Mouse (Mus musculus) urinary bladder, adult 18-20 months (tissue): ENCODE data around the gene Lama5.
A peak's percentile ranks its signal among the peaks of the same experiment; 100 is the strongest.
"Not testable (repeated sequence)": the region's sequence is repeated elsewhere in the genome, so short reads cannot be mapped to it uniquely, and the experiment has no call there.

Experiments used
- DNase-seq, 2 experiments: peaks; one replicate each; pipeline ENCODE4 v3.0.0; 2022; ENCODE audit warnings: low spot score in 2 of 2, mixed read lengths in 2 of 2

Gene Lama5

GRCm38 (mm10) chr2:180197323-180198037 lies 28.2 kb downstream of the Lama5 start:
- DNase-seq = no peak

- DNase-seq = no peak
Measured at GRCm38 (mm10) chr2:180196610-180197322, 28.9 kb downstream of the Lama5 start.

DNA sequence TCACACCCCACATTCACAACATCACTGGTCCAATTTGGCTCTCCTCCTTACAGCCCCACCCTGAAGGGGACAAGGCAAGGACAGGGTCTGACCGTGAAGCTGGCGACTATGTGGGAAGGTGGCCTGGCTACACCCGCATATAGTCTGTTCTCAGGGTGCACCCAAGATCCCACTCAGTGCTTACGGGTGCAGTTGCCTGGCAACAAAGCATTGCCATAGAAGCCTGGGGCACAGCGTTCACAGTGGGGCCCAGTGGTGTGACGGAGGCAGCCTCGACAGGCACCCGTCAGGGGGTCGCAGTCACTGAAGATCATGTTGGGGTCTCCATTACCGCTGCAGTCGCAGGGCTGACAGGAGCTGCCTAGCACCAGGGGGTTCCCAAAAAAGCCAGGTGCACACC lies 38.3 kb downstream of the Lama5 start:
- DNase-seq = no peak

GRCm38 (mm10) chr2:180185686-180186085 lies 40.0 kb downstream of the Lama5 start:
- no peak for DNase-seq

GRCm38 (mm10) chr2:180184752-180185109 lies 40.9 kb downstream of the Lama5 start:
- DNase-seq = no peak

DNA sequence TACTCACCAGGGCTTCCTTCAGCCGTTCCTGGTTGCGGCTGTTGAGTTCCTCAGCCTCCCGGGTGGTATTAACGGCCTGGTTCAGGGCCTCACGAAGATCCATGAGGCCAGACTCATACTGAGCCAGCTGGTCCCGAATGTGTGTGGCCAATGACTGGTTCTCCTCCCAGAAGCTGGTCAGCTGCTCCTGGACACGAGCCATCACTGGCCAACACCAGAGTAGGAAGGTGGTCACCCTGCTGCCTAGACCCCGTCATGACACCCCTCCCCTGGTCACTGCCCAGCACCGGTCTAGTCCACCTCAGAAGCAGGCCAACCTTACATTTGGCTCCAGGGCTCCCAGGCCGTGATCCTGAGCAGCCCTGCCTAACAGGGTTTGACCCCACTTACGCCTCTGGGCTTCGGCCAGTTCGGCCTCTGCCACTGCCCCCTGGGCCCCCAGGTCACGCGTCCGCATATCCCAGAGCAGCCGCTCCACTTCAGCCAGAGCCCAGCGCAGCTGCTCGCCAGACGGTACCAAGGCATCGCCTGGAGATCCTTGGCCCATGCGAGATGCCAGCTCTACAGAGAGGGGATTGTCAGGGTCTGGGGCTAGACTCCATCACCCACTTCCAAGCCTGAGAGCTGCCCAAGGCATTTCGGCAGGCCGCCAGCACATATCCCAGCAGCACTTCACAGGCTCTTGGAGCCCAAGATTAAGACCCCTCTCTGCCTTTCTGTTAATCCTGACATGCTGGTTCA lies 41.5 kb downstream of the Lama5 start:
- no peak for DNase-seq

DNA sequence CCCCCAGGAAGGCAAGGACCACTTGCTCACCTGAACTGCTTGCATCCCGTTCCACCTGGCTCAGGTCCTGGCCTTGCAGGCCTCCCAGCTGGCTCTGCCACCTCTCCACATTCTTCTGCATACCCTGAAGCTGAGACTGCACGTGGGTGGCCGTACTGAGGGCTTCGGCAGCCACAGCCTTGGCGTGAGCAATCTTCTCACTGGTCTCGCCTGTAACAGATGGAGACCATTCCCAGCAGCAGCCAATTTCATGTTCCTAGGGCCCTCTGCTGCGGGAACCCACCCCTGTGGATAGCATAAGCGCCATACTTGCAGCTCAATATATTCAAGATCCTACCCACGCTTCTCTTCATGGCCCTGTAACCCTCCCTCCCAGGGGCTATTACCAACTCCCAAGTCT lies 44.1 kb downstream of the Lama5 start:
- DNase-seq = no peak

DNA sequence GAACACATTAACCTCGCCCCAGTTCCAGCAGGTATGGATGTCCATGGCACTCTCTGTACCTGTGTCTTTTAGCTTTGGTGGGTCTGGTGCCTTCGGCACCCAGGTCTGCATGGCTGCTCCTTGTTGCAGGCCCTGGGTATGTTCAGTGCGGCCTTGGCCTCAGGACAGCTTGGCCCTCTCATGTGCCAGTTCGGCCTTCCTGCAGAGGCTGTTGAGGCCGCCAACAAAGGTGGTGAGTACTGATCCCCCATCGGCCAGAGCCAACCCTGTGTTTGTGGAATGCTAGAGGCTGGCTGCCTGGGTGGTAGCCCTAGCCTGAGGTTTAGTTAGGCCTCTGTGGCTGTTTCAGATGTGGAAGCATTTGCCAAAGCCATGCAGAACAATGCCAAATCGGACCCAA lies 49.9 kb downstream of the Lama5 start:
- DNase-seq = no peak

- peak in 1 of 2 experiments; percentile 48 for DNase-seq
Measured at GRCm38 (mm10) chr2:180174121-180174520, 51.5 kb downstream of the Lama5 start.

GRCm38 (mm10) chr2:180173711-180174110 lies 51.9 kb downstream of the Lama5 start:
- not testable (repeated sequence) for DNase-seq

DNA sequence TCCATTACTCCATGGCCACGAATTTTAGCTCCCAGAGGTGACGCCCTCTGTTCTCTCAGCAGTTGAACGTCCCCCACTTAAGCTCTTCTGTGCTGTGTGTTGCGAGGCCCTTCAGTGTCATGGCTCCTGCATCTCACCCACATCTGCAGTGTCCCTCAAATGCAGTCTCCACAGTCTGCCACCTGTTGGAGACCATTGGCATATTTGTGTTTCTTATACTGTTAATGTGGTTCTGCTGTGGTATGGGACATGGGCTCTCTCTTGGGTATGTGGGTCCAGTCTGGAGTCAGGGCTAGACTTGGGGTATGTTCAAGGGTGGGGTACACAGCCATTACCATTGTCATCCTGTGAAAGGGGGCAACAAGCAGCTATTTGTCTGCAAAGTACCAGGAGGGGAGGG lies 52.5 kb downstream of the Lama5 start:
- DNase-seq = no peak

GRCm38 (mm10) chr2:180172152-180172551 lies 53.5 kb downstream of the Lama5 start:
- DNase-seq = no peak

DNA sequence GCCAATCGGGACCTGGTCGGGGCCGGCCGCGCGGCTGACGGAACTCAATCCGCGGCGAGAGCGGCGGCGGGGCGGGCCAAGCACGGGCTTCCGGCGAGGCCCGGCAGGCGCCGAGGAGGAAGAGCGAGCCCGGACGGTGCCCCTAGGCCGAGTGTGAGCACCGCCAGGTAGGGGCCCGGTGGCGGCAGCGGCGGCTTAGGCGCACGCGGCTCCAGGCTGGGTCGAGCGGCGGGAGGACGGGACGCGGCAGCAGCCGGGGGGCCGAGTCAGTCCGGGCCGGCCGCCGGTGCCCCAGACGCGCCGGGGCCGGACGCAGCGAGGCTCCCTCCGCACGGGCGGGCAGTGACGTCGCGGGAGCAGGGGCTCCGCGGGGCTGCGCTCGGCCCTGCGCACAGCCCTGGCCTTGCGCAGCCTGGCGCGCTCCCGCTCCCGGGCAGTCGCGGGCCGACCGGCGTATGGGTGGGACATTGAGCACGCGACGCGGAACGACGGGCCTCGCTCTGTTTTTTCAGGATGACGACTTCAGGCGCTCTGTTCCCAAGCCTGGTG lies 54.1 kb downstream of the Lama5 start:
- DNase-seq = no peak

DNA sequence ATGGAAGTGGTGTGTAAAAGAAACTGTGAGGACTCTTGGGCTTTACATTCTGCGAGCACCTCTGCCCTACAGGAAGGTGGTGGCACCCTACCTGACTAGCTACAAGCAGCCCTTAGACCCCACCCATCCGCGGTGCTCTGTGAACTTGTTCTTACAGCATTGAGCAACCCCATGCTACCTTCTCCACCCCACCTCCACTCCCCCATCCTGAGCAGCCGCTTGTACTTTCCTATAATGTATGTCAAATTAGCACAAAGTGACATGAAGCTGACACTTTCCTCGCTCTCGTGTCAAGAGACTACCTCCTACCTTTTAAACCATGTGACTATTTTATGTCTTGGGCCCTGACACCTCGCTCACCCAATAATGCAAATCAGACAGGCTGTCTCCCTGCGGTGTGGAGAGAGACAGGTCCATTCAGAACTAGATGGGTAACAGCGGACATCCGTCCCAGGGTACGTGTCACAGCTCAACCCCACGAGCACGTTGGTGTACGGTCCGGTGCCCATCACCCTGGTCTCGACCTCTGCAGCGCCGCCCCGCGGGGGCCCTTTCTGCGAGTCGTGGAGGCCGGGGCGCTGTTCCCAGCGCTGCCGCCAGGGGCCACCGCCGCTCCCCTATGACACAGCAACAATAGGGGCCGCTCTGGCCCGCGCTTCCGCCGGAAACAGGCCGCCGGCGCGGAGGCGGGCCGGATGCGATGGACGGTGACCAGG lies 54.7 kb downstream of the Lama5 start, which contains the start of gene Adrm1:
TSS of gene Adrm1 (plus strand) at position 680 of the 716 bp plus-strand sequence.
- DNase-seq = peak; percentile 95 to 96

GRCm38 (mm10) chr2:180170151-180170805 lies 55.4 kb downstream of the Lama5 start:
- DNase-seq = no peak

GRCm38 (mm10) chr2:180166869-180167268 lies 58.8 kb downstream of the Lama5 start:
- peak in 1 of 2 experiments; percentile 51 for DNase-seq

GRCm38 (mm10) chr2:180165855-180166254 lies 59.8 kb downstream of the Lama5 start:
- no peak for DNase-seq

GRCm38 (mm10) chr2:180158627-180159026 lies 67.0 kb downstream of the Lama5 start:
- no peak for DNase-seq

DNA sequence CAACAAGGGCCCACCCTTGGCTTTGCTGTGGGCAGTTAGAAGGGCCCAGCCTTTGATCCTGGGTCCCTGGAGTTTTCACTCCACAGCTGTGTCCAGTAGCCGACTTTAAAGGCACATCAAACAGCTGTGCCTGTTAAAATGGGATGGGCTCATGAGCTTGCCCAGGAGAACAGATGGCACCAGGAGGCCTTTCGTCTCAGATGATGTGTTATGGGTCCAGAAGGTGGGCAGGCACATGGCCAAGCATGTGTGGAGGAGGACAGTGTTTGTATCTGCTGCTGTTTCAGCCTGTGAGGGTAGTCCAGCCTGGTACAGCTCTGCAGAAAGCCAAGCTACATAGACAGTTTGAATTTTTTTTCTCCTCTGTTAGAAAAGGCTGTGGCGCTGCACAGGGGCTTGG lies 70.9 kb downstream of the Lama5 start:
- DNase-seq = no peak

DNA sequence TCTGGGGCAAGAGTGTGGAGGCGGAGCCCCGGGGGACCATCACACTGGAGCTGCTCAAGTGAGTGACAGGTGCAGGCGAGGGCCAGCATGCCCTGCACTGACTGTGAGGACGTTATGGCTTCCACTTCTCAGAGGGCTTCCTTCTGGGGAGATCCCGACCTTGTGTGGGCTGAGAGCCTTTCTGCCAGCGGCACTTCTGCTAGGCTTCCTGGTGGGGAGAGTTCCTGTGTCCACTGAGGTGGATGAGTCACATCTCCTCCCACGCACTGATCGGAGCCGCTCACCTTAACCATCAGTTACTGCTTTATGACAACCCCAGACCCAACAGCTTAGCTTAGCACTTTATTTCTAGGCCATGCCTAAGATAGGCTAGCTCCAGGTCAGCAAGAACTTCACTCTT lies 77.1 kb downstream of the Lama5 start:
- no peak for DNase-seq

- DNase-seq = no peak
Measured at GRCm38 (mm10) chr2:180147379-180147778, 78.3 kb downstream of the Lama5 start.
